Mouse (Mus musculus) ES-Bruce4 (cell line): ENCODE data around the gene Slc25a16. TPM values are rescaled to one million over a fixed set of nuclear protein-coding genes. Genes with fewer than 3 reads are reported as not detected.

Experiments
- H3K27ac ChIP-seq: 2 replicates; pipeline ENCODE4 v1.5.1; 2012; ENCODE audit warnings: low read length, inconsistent platforms; ENCODE audit not compliant: insufficient read depth
- H3K27me3 ChIP-seq: 2 replicates; pipeline ENCODE4 v1.6.1; 2012; ENCODE audit warnings: mild to moderate bottlenecking, low read length, inconsistent platforms; ENCODE audit not compliant: control insufficient read depth, poor library complexity, insufficient read depth, severe bottlenecking
- H3K36me3 ChIP-seq: 2 replicates; pipeline ENCODE4 v1.6.1; 2012; ENCODE audit warnings: inconsistent platforms, mild to moderate bottlenecking, low read length, moderate library complexity; ENCODE audit not compliant: control insufficient read depth, poor library complexity, insufficient read depth, severe bottlenecking
- H3K4me1 ChIP-seq: one replicate; pipeline ENCODE4 v1.8.1; 2011; ENCODE audit warnings: low read length; ENCODE audit not compliant: control insufficient read depth, insufficient read depth
- H3K4me3 ChIP-seq: 2 replicates; pipeline ENCODE4 v1.5.1; 2011; ENCODE audit warnings: low read depth, mild to moderate bottlenecking, low read length
- H3K9ac ChIP-seq: 2 replicates; pipeline ENCODE4 v1.6.1; 2012; ENCODE audit warnings: low read depth, mild to moderate bottlenecking, inconsistent platforms; ENCODE audit not compliant: poor library complexity, severe bottlenecking
- H3K9me3 ChIP-seq: replicated peaks from 2 replicates; pipeline ENCODE4 v1.6.1; 2012; ENCODE audit warnings: mild to moderate bottlenecking, low read length, inconsistent platforms; ENCODE audit not compliant: control insufficient read depth, poor library complexity, insufficient read depth, severe bottlenecking
- CTCF ChIP-seq: IDR thresholded peaks from one replicate; pipeline ENCODE4 v1.8.1; 2011; ENCODE audit warnings: low read depth, low read length
- EP300 ChIP-seq: IDR thresholded peaks from 2 replicates; pipeline ENCODE4 v1.6.1; 2011; ENCODE audit warnings: low read depth, low read length; ENCODE audit not compliant: insufficient read depth
- POLR2A ChIP-seq: IDR thresholded peaks from one replicate; pipeline ENCODE4 v1.8.1; 2011; ENCODE audit warnings: low read length; ENCODE audit not compliant: insufficient read depth
- polyA plus RNA-seq: library from polyadenylated mRNA; stranded (reverse); fragments of >200 nt; gene quantifications from 2 replicates; pipeline ENCODE4 v1.2.4, GENCODE M21; 2011; ENCODE audit warnings: low read depth; ENCODE audit not compliant: missing spikeins, insufficient read depth, insufficient read length

Slc25a16 gene
- 11.3 and 11.6 TPM in 2 replicates for polyA plus RNA-seq

- Histone ChIP-seq H3K36me3 (no peaks in the 10 kb centered on the region), H3K27ac (no peak within 1 kb of the TSS), H3K9me3 (no peaks in the 10 kb centered on the region), H3K27me3 (no peaks in the 10 kb centered on the region), H3K9ac (peak within 1 kb of the TSS; percentile 76), H3K4me1 (no peaks in the 10 kb centered on the region), H3K4me3 (peak within 1 kb of the TSS; percentile 97)
- TF ChIP-seq CTCF (no peak), POLR2A (no peak), EP300 (no peak)
These were observed at the start of gene Slc25a16 for GRCm38 (mm10) chr10:62919925-62920765. TSS of gene Slc25a16 (plus strand) at chr10:62920633.

GRCm38 (mm10) chr10:62874828-62875227, 45.6 kb upstream of the Slc25a16 start:
- H3K36me3 ChIP-seq = peaks cover 92% of the 10 kb centered on the region
- no peak overlapping the region for H3K4me3 ChIP-seq
- H3K9ac ChIP-seq = no peak overlapping the region
- no peaks in the 10 kb centered on the region for H3K9me3 ChIP-seq
- TF ChIP-seq EP300 (no peak), CTCF (no peak), POLR2A (no peak)
- peaks cover 3% of the 10 kb centered on the region for H3K4me1 ChIP-seq
- H3K27me3 ChIP-seq = no peaks in the 10 kb centered on the region
- H3K27ac ChIP-seq = no peak overlapping the region

GRCm38 (mm10) chr10:62875565-62875964, 44.9 kb upstream of the Slc25a16 start:
- Histone ChIP-seq H3K4me3 (no peak overlapping the region), H3K9me3 (no peaks in the 10 kb centered on the region), H3K9ac (0 out of 2 replicates have a peak overlapping the region, but pooled peaks have one; percentile 21), H3K27ac (no peak overlapping the region), H3K27me3 (no peaks in the 10 kb centered on the region), H3K4me1 (peaks cover 3% of the 10 kb centered on the region), H3K36me3 (peaks cover 95% of the 10 kb centered on the region)
- no peak for TF ChIP-seq CTCF
- no peak for TF ChIP-seq POLR2A
- no peak for TF ChIP-seq EP300

- no peak overlapping the region for H3K9ac ChIP-seq
- 0 out of 2 replicates have a peak overlapping the region, but pooled peaks have one; percentile 5 for H3K27ac ChIP-seq
- H3K9me3 ChIP-seq = no peaks in the 10 kb centered on the region
- TF ChIP-seq CTCF = no peak
- no peaks in the 10 kb centered on the region for H3K4me1 ChIP-seq
- peaks cover 88% of the 10 kb centered on the region for H3K36me3 ChIP-seq
- H3K27me3 ChIP-seq = no peaks in the 10 kb centered on the region
- peak overlapping the region; percentile 3; the same call in 1 of the 2 replicates for H3K4me3 ChIP-seq
These were observed 42.4 kb upstream of the Slc25a16 start for GRCm38 (mm10) chr10:62878056-62878455.

- Histone ChIP-seq H3K9ac (no peak overlapping the region), H3K4me1 (no peaks in the 10 kb centered on the region), H3K27me3 (no peaks in the 10 kb centered on the region), H3K9me3 (no peaks in the 10 kb centered on the region), H3K4me3 (no peak overlapping the region), H3K27ac (no peak overlapping the region), H3K36me3 (peaks cover 70% of the 10 kb centered on the region)
- TF ChIP-seq CTCF (peak; percentile 82), EP300 (no peak)
These were observed 39.2 kb upstream of the Slc25a16 start for GRCm38 (mm10) chr10:62881211-62881610.

- Histone ChIP-seq H3K4me3 (peak overlapping the region; percentile 60), H3K9ac (peak overlapping the region; percentile 87), H3K36me3 (peaks cover 55% of the 10 kb centered on the region), H3K4me1 (no peaks in the 10 kb centered on the region), H3K27ac (peak overlapping the region; percentile 97), H3K9me3 (no peaks in the 10 kb centered on the region), H3K27me3 (no peaks in the 10 kb centered on the region)
- TF ChIP-seq POLR2A = no peak
- TF ChIP-seq CTCF = no peak
- peak; percentile 71; the same call in 1 of the 2 replicates for TF ChIP-seq EP300
These were observed 36.5 kb upstream of the Slc25a16 start for GRCm38 (mm10) chr10:62883933-62884372.
